Mouse (Mus musculus) liver, embryonic 14.5 days (tissue): ENCODE measurements around the gene Kat5.

Experiments used
- CTCF ChIP-seq: IDR thresholded peaks from 2 replicates; pipeline ENCODE4 v1.5.1; 2016; ENCODE audit warnings: antibody characterized with exemption, low read depth, control low read depth
- EP300 ChIP-seq: IDR thresholded peaks from 2 replicates; pipeline ENCODE4 v1.6.1; 2016; ENCODE audit warnings: antibody characterized with exemption, low read depth

DNA sequence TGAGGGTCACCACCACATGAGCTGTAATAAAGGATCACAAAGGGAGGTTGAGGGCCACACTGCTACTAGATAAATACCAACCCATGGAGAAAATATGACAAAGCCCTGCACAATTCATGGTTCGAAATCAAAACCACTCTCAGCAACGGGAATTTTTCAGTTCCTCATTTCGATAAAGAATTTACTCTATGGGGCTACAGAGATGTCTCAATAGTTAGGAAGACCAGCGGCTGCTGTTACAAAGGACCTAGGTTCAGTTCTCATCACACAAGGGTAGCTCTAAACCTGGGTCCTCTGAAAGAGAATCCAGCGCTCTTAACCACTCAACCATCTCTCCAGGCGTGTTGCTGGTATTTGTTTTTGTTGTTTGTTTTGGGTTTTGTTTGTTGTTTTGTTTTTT, 18.1 kb downstream of the Kat5 start:
- TF ChIP-seq EP300 (no peak), CTCF (no peak)
